Mouse (Mus musculus) frontal cortex, postnatal 10 days (tissue): Measurements from ENCODE around the gene Rnaseh2a.

Experiments used
- DNase-seq, 2 experiments: peaks; one replicate each; pipeline ENCODE4 v3.0.0; 2022; ENCODE audit warnings: low spot score in 2 of 2, mixed read lengths in 1 of 2

Gene Rnaseh2a

DNA sequence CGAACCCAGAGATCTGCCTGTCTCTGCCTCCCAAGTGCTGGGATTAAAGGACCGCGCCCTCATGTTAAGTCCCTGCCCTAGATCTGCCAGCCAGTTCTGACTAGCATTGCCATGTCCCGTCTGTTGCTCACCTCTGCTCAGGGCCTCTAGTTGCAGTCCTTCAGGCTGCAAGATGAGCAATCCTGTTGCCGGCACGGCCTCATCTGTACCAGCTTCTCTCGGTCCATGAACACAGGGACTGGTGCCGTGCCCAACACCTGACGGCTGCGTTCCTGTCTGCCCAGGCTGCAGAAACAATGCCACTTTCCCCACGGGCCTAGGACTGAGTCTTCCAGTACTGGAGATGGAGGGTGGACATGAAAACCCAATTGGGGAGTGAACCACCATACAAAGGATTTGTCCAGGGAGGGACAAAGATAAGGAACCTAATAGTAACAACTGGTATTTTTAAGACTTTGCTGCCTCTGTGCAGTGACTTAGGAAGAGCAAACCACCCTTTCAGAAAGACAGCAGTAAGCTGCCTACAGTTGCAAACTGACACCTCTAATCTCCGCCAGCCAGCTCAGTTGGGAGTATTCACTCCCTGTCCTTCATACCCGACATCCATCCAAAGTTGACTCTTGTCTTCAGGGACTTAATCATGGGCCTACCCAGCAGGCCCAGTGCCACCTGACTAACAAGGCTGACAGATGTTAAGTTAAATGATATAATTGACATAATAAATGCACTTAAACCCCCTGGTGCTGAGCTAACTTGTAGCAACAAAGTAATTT, 1.8 kb downstream of the Rnaseh2a start:
- DNase-seq = no peak

DNA sequence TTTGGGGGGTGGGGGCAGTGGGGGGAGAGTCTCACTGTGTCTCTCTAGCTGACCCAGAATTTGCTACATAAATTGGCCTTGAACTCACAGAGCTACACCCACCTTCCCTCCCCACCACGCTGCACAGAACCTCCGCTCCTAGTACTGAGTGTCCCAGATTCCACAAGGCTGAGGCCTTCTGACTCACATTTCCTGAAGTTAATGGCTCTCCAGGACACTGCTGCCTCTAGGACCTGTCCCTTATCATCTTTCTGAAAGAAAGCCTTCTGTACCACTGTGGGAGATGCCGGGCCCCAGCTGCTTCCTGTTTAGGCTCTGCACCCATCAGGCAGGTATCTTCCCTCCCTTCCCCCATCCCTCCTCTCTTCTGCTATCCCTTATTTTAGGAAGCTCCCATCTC, 3.0 kb downstream of the Rnaseh2a start:
- DNase-seq = no peak

DNA sequence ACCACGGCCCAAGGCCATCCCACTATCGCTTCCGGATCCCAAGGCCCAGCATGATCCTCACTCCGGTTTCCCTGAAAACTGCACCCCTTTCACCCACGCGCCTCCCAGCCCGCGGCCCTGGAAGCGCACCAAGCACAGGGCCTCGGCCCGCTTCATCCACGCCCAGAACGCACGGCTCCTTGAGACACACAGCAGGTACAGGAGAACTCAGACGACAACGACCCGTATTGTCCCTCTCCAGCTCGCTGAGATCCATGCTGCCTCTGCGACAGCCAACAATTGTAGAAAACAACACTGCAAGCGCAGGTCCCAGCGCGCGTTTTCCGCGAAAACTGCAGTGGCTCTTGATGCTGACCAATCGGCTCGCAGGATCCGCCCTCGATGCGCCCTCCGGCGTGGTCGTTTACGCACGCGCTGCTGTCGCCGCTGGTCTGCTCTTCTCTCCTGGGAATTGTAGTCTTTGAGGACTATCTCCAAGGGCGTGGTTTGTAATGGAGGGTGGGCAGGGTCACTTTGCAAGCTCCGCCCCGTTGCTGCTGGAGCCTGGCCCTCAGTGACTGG, 3.8 kb downstream of the Rnaseh2a start:
- DNase-seq = peak; percentile 92

DNA sequence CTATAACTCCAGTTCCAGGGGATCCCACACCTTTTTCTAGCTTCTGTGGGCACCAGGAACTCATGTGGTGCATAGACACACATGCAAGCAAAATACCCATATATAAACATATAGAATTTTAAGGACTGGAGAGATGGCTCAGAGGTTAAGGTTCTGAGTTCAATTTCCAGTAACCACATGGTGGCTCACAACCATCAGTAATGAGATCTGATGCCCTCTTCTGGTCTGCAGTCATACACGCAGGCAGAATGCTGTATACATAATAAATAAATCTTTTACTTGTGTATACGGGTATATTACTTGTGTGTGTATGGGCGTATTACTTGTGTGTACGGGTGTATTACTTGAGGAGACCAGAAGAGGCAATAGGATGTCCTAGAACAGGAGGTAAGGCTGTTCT, 5.6 kb downstream of the Rnaseh2a start:
- DNase-seq = no peak

DNA sequence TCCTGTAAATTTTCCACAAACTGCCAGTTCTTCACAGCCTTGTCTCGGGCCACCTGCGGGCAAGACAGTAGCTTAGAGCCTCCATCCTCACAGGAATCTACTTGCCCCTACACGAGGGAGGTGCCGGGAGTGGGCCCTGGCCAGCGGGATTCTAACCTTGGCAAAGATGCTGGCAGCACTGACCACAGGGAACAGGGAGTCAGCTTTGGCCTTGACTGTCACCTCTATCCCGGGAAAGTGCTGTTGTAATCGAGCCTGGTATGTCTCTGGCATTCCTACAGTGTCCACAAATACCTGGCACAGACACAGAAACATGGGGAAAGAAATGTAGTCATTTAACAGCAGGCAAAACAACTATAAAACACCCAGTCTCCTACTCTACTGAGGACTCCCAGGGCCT, 9.8 kb downstream of the Rnaseh2a start:
- DNase-seq = no peak

DNA sequence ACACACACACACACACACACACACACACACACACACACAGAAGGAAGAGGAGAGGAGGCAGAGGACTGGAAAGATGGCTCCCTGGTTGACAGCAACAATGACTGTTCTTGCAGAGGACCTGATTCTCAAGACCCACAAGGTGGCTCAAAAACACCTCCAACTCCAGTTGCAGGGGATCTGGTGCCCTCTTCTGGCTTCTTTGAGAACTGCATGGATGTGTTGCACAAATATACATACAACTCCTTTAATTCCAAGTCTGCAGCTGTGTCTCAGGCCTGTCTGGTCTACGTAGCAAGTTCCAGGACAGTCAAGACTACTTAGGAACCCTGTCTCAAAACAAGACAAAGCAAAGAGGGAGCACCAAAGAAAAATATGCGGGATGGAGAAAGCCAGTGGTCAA, 12.8 kb downstream of the Rnaseh2a start:
- DNase-seq = peak in 1 of 2 experiments; percentile 58

DNA sequence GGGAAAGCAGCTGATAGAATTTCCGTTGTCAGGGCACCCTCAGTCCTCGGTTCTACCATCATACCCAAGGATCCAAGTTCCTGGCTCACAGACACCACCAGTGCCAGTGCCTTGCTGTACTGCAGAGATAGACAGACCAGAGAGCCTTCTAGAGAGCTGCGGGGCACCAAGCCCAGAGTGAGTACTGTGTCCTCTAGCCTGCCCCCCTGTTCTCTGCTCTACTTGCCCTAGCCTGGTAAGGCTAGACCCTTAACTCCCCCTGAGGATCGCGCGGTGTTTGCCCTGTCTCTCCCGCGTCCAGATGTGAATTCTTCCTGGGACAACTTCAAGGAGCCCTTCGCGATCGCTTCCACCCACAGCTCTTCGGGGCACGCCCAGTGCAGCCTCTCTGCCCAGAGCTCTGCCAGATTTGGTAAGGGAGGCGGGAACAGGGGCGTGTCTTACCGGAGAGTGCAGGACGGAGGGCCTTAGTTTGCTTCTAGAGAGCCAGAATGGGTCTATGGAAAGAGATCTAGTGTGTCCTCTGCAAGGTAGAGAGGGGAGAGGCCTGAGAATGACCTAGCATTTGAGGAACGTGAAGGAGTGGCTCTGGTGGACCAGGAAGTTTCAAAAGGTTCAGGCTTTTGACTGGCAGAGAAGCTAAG, 16.8 kb downstream of the Rnaseh2a start:
- DNase-seq = no peak

DNA sequence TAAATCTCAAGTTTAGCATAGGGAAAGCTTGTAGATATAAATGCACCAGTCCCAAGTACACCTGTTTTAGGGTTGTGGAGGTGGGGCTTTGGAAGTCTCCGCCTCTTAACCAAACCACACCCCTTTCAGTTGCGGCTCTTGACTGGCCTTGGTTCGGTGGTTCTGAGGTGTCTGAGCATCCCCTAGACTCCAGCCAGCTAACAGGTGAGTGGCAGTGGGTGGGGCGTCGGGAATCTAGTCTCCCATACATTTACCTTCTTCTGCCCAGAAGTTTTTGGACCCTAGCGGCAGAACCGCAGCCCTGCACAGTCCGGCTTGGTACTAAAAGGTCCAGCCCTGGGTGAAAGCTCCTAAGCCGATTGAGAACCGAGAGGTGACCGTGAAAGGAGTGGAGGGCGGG, 19.8 kb downstream of the Rnaseh2a start:
- no peak for DNase-seq

DNA sequence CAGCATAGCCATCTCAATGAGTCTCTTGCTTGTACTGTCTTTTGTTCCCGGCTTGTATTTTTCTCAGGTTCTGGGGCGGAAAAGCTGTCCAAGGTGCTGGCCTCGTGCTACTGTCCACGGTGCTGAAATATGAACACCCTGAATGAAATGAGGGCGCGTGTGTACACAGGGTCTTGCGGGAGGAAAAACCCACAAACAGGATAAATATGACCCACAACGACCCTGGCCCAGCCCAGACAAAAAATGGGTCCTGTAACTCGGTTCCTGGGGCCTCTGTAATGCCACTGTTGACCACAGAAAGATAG, 22.4 kb downstream of the Rnaseh2a start:
- no peak for DNase-seq

DNA sequence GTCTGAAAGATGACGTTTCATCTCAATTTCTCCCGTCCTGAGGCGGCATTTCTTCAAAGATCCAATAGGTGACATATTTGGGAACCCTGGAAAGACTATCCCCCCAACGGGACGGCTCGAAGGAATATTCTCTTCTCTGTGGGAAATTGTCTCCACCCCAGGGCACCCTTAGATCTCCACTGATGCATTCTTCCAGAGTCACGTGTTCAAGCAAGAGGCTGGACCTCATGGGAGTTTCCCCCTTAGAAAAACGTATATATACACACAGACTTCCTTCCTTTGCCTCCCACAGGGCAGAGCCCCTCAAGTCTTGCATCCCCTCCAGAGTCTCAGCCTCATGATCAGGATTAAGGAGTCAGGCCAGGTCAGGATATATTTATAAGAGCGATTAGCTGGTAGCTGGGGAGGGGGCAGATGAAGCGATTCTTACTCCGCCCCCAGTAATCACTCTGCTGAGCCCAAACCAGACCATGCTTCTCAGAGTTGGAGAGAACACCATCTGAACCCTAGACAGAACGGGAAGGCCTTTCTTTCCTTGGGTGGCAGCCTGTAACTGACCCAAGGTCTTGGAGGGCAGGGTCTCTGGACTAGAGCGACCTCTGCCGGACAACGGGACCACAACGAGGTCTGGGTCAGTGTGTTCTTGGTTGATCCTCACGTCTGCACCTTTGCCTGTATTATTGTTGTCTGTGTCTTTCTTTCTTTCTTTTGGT, 22.9 kb downstream of the Rnaseh2a start, which contains the start of gene Rtbdn:
Rtbdn (plus strand) TSS at position 464 of the 713 bp plus-strand sequence.
- DNase-seq = no peak

DNA sequence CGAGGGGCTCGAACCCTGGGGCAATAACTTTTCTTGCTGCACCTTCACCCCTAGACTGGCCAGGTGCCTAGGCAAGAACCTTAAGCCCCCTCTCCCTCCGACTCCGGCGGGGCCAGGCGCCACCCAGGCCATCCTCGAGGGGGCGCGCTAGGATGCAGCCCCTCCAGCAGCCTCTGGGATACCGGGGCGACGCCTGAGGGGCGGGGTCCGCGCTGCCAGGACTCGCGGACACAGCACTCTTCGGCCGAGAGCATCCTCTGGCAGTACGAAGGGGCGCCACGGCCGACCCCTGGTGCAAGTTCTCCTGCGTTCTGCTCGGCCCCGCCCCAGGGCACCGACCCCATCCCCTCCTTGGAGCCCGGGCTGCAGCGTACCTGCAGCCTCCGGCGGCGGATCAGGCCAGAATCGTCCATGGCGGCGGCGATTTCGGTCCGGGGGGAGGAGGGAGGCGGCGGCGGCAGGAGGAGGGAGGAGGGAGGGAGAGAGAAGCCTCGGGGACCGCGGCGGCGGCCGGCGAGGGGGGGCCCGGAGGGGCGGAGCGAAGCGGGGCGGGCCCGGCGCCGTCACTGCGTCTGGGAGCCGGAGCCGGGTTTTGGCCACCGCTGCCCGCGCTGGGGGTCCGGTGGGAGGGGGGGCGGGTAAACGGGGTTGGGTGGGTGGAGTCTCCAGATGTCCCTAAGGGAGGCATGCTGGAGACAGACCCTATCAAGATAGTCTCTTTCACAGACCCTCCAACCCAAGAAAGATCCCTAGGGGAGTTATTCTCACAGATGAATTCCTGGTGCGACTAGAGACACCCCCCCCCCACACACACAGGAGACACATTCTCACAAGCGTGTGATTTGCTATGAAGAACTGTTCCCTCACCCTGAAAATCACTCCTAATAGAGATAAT, 23.7 kb downstream of the Rnaseh2a start:
- DNase-seq = peak in 1 of 2 experiments; percentile 58

DNA sequence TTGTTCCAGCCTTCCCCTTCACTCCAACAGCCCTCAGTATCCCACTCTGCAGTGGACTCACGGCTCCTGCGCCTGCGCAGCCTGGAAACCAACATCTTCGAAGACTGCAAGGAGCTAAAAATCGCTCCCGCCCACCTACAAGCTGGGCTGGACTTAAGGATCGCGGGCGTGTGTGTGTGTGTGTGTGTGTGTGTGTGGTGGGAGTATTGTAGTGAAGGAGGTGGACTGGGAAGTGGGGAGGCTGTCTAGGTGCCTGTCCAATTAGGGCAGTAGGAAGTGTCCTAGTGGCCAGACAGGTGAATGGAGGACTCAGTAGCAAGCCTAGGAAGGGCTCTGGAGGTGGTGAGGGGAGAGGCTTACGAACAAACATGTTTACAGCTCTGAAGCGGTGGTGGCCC, 24.3 kb downstream of the Rnaseh2a start:
- peak; percentile 69 to 78 for DNase-seq

DNA sequence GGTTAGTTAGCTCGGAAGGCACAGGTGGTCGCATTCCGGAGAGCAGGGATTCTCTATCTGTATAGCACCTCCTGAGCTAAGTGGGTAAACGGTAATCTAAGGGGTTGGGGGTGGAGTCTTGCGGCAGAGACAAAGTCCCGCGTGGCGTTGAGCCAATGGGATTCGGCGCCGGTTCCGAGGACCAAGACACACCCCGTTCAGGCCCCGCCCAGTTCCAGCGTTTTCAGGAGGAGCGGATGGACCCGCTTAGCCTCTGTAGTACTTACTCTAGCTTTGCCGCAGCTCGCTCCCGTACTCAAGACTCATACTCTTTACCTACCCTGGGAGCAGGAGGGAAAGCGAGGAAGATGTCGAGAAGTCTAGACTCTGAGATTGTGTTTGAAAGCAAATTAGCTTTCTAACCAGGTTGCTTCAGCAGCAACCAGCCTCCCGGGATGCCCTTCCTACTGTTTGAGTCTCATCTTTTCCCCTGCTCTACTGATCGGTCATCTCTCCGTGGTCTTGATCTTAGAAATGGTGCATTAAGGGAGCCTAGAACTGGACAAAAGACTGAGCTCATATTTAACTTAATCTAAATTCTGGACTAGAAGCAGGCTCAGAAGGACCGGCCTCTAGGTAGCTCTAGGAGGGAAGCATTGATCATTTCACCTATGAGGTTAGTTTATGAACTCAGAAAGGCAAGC, 24.9 kb downstream of the Rnaseh2a start:
- DNase-seq = peak; percentile 62 to 66

DNA sequence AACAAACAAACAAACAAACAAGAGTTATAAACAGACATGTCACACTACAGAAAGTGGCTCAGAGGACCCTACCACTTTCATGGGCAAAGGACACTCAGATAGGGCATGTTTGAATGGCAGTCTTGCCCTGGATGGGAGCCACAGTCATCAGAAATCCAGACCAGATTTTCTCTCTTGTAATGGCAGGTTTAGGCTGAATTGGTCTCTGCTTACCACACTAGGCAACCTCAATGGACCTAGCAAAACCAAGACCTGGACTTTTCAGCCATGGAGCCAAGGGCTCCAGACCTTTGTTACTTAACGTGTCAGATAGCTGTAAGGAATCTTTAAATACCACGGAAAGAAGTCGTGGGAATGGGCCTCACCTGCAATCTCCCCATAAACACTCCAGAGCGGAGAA, 25.9 kb downstream of the Rnaseh2a start:
- no peak for DNase-seq

DNA sequence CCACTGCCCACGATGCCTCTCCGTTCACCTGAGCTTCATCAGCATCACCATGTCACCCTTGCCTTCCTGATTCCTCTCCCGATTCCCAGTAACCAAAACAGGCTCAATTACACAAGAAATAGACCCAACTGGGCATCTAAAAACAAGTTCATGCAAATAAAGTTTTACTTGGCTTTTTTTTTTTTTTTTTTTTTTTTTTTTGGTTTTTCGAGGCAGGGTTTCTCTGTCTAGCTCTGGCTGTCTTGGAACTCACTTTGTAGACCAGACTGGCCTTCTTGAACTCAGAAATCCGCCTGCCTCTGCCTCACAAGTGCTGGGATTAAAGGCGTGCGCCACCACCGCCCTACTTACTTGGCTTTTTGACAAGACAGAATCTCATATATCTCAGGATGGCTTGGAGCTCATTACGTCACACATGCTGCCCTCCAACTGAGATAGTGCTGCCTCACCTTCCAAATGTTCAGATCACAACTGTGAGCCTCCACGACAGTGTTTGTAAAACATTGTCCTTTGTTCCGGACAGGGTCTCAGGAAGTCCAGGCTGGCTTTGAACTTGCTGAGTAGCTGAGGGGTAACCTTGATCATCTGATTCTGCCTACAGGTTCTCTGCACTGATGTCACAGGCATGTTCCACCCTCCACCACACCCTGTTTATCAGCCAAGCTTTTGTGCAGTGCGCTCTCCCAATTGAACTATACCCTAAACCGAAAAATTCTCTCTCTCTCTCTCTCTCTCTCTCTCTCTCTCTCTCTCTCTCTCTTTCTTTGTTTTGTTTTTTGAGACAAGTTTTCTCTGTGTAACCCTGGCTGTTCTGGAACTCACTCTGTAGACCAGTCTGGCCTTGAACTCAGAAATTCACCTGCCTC, 31.7 kb downstream of the Rnaseh2a start:
- DNase-seq = no peak

DNA sequence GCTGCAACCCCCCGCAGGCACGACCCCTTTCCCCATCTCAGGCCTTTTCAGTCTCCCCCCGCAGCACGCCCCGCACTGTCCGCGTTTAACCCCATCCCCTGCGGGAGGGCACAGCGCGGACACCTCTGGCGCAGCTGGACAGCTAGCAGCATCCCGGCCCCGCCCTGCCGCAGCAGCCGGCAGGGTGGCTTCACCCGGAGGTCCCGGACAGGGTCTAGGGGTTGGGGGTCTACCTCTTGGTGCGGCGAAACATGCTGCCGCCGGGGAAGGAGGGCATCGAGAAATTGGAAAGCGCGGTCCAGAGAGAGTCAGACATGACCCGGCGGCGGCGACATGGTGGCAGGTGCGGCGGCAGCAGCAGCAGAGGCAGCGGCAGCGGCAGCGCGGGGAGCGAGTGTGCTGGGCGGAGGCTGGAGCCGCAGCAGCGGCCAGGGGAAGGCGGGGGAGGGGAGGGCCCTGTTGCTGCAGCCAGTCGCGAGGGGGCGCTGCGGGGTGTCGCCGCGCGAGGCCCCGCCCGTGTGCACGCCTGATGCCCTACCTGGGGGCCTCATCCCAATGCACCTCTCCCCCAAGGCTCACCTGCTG, 32.5 kb downstream of the Rnaseh2a start, which contains the start of gene Mast1:
Mast1 (minus strand) TSS at position 398 of the 585 bp plus-strand sequence.
- peak in 1 of 2 experiments; percentile 72 for DNase-seq

DNA sequence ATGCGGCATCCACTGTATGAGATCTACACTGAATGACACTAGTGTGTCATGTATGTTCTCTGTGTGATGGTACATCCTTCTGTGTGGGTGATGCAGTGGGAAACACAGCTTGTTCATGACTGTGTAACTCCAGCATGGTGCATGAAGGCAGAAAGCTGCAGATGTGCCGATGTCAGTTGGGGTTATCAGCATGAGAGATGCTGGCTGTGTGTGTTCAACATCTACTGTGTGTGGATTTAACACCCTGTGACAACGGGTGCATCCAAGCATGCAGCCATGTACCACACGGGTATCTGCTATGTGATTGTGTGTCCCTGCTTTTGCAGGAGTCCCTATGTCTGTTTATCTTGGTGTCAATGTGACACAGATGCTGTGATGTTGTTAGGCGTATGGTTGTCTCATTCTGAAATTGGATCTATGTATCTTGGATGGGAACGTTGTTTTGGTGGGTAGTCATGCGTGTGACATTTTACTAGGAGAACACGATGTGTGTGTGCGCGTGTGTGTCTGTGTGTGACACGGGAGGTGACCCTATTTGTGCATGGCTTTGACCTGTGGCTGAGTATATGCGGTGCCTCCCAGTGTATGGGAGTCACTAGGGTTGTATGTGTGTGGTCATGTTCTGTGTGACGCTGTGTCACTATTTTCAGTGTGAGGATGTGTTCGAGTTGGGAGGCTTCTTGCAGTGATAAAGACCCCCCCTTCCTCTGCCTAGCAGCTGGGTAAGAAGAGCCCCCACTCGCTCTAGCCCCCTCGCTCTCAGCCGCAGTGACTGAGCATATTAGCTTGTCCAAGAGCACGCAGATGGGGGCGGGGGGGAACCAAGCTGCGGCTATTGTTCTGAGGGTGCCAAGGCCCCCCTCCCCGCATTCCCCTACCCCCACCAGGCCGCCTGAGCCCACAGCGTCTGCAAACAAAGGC, 33.3 kb downstream of the Rnaseh2a start:
- no peak for DNase-seq

DNA sequence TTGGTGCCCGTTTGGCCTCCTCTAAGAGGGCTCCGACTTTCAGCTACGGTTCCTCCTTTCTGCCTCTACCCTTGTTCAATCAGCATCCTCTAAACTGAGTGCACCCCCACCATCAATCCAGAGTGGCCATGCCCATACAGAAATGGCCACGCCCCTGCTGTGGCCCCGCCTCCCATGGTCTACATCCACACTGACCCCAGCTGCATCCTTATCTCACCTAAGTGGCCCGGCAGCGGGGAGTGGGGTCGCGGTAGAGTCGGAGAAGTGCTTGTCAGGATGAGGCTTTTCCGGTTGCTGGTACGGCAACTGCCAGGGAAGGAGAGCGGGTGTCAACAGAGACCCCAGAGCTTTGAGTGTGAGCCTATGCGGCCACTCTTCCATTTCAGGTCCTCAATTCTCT, 34.1 kb downstream of the Rnaseh2a start:
- no peak for DNase-seq
